Mouse (Mus musculus) cerebellum, postnatal 14 days (tissue): ENCODE measurements at regions not wholly inside any gene's neighbourhood (a gene's known extent, or its start where the extent isn't known, plus 50 kb on each side); places are given as distances from the start of the nearest gene placed in this dataset.
A peak's percentile ranks its signal among the peaks of the same experiment; 100 is the strongest.

Experiments
- DNase-seq, 2 experiments: peaks; one replicate each; pipeline ENCODE4 v3.0.0; 2021; ENCODE audit warnings: mixed read lengths in 2 of 2

DNA sequence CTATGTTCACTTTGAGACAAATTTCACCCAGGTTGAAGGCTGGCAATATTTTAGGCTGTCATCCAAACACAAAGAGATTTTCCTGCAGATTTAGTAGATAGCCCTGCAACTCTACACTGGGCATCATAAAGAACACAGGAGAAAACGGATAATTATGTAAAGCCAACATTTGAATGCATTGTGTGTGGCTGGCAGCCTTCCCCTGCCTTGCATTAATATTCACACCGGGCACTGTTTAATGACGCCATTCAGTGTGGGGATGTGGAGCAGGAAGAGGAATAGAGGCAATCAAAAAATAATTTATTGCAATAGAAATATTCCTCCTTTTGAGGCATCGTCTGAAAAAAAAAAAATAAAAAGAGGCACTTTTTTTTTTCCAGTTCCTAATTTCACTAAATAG lies 105.7 kb downstream of the Samd5 start:
- DNase-seq: peak in 1 of 2 experiments; percentile 10

DNA sequence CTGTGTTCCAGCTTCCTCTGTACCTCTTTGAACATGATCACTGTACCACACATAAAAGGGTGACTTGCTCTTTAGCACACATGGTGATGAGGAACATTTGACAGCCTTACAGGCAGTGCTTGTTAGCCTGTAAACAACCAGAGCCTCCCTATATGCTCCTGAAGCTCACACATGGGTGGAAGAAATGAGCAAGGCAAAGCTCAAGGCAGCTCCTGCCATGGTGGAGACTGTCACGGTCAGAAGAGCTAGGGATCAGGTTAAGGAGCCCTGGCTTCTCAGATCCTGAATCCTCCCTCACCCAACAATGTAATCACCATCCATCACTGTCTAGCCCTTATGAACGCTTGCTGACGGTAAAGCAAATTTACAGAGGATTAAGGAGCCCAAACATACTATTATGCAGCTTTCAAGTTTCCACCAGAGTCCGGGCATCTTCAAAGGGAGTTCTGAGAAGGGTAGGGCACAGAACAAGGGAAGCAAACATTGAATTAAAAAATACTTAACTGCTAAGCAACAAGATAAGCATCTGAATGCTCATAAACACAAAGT lies 117.4 kb downstream of the Samd5 start:
- DNase-seq: no peak

DNA sequence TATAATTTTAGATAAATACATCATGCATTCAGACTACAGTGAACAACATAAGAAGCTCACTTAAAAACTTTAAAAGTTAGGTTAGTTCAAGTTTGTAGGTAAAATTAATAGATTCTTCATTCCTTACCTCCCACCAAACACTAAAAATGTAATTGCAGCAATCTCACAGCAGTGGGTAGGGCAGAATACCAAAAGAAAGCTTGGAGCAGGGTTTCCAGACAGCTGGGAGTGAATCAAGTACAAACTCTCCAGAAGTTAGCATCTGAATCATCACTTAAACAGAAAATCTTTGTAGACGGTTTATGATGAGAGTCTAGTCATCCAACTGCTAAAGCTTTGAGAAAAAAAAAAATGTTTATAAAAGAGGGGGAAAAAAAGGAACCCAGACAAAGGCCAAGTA lies 117.9 kb downstream of the Samd5 start:
- DNase-seq: no peak

DNA sequence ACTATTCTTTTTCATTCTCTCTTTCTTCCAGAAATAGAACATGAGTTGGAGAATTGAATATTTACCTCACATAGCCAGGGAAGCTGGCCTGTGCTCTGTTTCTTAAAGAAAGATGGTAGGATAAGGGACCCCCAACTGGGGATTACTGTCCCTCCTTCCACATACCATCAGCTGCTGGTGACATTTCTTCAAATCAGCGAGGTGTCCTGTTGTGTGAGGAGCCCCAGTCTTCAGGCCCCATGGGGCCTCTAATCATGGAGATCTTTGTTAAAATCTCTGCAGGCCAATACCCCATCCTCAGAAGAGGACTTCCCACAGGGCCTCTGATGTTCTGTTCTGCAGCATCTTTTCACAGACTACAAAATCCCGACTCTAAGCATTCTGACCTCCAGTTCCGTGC lies 121.1 kb downstream of the Samd5 start:
- no peak for DNase-seq

DNA sequence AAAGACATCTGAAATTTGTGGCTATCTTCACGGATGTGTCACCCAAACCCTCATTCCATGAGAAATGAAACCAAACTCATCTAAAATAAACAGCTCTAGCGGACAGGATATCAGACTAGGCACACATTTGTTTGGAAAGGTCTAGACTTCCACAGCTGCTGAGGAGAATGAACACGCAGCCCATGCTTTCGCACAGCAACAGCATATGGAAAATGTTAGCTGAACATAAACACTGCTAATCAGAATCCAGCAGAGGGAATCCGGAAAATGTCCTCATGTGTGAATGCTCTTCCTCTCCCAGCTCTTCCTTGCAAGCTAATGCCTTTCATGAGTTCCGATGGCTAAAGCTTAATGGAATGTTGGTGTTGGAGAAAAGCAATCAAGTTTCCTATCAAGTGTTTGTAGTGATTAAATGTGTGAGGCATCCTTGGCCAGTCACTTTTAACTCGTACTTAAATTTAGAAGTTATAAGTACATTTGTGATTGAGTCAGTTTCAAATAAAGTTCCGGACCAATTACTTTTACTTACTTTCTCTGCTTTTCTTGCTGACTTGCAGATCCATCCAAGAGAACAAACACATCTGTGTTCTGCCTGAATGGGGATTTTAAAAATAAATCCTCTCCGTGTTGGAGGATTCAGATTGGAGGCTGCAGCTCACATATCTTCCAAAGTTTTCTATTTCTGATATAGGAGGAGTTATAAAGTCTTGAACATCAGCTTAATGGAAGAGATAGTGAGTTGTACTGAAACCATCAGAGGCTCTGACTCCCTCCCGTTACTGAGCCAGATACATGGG lies 124.9 kb downstream of the Samd5 start:
- no peak for DNase-seq

DNA sequence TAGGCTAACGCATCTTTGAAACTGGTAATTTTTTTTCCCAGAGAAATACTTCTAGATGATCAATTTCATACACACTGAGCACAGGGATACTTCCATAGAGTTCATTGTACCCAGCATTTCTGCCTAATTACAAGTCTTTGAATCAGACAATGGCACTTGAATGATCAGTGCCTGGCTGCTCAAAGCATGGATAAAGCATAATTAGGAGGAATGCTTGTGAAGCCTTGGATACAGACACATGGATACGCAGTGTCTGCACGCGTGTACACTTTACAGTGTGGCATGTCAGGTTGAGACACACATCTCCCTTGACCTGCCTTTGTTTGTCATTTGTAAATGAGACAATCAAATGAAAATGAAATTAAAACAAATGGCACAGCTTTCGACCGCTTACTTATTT lies 129.2 kb downstream of the Samd5 start:
- DNase-seq: no peak

DNA sequence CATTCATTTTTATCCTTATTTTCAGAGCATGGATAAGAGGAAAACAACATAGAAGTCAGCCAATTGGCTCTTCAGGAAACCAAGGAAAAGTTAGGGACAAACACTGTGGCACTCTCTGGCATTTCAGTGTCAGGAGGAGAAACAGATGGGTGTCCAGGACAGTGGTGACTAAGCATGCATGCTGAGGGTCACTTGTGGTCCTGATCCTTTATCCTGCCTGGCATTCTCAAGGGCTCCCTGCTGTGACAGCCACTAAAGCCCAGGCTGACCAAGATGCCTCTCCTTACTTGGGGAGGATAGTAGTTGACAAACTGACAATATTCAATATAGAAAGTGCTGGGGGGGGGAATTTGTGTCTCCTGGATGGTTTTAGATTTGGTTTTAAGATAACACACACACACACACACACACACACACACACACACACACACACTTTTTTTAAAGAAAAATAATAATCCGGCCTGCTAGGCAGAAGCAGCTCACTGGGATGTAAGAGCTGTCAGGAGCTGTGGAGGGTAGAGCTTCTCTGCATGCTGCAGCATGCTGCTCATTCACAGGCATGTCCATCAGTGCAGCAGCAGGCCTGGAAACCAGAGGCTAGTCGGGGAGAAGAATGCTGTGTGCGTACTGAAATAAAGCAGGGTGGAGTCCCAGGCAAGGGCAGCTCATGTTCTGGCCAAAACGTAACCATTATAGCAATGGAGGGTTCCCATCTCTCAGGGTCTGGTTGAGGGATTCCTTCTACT lies 130.8 kb downstream of the Samd5 start:
- DNase-seq: peak in 1 of 2 experiments; percentile 18

DNA sequence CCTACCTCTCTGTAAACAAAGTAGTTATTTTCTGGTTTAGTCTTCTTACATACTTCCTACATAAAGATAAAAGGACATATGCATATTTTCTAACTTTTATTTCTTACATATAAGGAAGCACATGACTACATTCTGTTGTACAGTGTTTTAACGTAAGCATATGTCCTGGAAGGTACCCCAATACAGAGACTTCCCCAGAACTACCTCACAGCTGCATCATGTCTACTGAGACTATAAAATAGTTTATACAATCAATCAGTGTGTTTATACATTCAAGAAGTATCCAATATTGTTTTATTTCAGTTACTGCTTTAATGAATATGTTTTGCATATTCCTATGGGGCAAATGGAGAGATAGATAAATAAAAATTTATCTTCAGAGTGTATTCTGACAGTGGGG lies 133.4 kb downstream of the Samd5 start:
- no peak for DNase-seq

DNA sequence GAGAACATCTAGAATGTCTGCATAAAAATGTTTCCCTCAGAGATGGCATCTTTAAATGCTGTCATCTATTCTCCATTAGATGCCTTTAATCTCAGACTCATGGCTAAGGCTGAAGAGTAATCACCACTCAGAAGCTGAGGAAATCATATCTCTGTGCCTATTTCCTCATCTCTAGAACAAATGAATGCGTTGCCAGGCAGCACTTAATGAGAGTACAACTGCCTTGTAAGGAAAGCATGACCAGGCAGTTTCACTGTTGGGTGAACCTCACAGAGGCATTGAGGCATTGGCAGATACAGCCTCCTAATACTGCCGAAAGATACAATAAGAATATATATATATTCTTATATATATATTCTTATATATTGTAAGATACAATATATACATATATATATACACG lies 137.3 kb downstream of the Samd5 start:
- no peak for DNase-seq

DNA sequence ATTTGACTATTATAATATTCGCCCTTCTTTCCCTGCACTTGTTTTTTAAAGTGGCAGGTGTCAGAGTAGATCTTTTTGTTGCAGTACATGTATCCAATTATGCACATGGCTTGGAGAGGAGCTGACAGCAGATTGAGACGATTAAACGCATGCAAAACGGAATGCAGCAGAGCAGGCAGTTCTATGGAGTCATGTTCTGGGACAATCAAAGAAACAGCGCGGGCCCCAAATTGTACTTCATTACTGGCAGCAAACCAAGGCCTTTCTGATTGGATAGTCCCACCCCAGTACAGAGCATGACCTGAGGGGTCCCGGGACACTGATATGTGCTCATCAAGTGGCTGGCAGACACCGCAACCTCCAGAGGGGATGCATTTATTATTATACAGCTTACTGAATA lies 140.5 kb downstream of the Samd5 start:
- peak in 1 of 2 experiments; percentile 7 for DNase-seq

DNA sequence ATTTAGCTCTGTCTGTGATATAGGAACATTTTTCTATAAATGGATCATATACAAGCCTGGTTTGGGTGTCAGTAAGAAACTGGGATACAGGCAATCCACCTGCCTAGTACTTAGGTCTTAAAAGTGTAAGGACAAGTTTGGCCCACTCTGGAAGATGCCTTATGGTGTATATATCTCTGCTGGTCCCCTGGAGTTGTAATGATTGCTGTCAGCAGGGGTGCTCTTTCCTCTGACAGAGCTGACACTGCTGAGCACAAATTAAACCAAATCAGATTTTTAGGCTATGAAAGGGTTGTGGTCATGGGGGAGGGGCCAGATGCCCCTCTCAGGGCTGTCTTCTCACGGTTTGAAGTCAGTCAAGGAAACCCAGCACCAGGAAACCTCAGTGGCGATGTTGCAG lies 141.7 kb downstream of the Samd5 start:
- no peak for DNase-seq

DNA sequence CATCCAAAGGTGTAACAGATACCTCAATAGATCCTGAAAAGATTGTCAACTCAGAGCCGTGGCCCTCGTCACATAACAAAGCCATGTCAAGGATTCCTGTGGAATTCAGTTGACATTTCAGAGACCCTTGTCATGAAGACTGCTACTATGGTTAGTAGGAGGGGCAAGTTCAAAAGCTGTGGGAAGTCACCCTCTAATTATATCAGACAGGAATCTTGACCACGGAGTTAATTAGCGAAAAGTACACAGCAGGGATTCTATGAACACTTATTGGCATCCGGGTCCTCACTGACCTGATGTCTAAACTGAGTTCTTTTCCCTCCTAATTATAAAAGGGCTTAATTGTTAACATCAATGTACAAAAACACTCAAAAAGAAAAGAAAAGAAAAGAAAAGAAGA lies 143.1 kb downstream of the Samd5 start:
- DNase-seq: no peak

DNA sequence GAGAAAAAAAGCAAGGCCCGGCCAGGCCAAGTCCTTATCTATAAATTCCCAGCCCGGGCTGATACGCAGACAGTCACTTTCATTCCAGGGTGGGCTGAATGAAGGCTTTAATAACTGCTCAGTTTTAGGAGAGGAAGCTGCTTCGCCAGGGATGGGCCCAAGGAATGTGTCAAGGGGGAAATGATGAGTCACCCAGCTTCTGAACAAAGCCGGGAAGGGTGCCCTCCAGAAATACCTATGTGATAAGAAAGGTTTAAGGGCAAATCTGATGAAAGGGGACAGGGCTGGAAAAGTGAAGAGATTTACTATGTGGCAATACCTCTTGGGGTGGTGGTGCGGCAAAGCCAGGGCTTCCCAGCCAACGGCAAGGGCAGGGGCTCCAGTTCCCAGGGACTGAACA lies 145.6 kb downstream of the Samd5 start:
- no peak for DNase-seq

DNA sequence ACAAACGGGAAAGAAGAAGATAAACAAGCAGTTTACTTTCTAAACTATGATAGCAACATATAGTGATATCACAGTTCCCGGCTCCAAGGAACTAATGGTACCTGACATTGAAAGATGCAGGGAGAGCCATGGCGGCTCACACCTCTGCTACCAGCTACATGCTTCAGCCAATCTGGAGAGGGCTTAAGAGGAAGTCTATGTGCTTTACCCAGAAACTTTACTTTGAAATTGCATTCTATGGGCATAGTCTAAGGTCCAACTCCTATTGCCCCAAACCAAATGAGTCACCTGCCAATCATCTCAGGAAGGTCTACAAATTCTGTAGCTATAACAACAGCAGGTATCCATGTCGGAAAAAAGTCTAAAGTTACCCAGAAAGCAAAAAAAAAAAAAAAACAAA lies 146.9 kb downstream of the Samd5 start:
- no peak for DNase-seq

DNA sequence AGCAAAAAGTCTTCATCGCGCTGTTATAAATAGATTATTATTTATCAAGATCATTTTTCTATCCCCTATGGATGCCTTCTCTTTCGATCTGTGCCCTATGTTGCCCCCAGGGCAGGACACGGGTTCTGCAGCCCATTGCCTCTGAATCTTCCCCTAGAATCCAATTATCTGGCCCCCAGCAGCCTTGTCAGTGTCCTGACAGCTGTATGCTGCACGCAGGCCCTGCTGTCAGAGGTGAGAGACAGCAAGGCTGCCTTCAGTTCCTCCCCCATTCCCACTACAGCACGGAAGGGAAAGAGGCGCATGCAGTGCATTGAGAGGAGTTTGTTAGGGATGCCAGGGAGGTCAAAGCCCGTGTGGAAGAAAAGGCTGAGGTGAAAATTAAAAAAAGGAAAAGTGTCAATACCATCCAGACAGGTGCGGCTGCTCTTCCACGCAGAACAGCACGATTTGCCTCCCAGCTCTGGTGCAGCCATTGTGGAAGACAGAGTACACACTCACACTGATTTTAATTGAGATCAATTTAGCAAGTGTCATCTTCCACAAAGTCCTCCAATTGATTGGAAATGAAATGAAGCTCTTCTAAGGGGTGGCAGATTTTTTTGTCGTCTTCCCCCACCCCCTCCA lies 165.1 kb downstream of the Samd5 start:
- DNase-seq: no peak

DNA sequence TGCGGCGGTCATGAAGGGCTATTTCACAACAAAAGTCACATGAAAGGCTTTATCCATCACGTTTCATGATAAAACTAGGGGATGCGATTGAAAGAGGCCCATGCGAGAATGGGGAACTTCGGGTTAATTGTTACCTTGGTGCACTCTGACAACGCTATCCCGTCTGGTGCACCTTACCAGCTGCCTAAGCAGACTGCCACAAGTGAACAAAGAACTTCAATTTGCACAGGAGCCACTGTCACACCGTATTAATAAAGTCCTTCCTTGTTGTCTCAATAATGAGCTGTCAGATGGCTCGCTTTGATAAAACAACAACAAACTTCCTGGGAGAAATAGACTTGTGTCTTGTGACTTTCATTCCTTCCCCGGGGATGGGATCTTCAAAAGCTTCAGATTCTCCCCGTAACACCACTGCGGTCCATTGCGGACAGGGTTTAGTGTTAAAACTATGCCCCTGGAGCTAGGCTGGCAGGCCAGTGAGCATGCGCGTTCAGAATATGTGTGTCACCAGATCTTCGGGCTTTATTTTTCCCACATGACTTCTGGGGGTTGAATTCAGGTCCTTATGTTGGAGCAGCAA lies 165.8 kb downstream of the Samd5 start:
- DNase-seq: no peak

DNA sequence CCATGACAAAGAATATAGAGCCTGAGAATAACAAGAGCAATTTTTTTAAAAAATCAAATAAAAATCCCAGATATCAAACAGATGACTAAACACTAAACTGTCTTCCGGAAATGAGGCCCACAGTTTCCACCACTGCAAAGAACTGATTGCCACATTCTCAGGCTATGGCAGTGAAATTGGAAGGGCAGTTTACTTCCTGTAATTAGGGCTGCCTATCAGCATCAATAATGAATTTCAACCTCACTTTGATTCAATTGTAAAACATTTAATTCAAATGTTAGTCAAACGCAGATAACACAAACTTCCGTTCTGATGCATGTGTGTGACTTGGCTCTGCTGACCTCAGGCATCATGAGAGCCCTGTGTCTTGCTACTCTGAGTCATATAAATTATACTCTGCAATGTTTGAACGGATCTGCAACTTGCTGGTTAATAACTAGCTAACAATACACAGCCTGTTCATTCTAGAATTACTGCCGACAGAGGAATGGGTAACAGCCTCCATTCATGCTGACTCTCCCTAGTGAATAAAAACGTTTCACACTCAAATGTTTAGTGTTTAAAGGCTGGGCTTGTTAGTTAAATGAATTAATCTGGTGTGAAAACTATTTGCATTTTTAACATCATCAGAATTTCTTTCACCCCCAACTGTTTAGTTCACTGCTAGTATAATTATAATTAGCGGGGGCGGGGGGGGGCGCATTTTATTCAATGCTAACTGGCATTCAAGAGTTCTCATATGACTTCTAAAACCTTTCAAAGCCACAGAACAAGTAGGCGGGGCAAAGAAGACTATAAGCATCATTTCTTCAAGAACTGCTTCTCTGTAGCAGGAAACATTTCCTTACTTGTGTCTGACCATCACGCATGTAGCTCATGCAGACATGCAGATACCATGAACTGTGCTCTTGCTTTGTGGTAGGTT lies 171.2 kb downstream of the Samd5 start:
- DNase-seq: no peak

DNA sequence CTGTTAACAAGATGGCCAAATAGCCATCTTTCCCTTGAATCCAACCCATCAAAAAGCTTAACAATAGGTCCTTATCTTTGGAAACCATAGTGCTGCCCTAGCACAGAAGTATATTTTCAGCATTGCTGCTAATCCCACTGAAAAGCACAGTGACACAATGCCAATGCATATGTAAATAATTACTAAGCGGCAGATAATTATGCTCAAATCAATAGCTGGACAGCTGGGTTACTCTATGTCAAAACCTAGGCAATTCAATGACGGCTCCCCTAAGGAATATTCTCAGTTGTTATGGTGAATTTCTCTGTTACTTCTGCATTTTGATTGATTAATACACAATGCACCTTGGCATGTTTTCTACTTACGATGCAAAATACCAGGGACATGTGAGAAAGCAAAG lies 176.5 kb downstream of the Samd5 start:
- DNase-seq: no peak

DNA sequence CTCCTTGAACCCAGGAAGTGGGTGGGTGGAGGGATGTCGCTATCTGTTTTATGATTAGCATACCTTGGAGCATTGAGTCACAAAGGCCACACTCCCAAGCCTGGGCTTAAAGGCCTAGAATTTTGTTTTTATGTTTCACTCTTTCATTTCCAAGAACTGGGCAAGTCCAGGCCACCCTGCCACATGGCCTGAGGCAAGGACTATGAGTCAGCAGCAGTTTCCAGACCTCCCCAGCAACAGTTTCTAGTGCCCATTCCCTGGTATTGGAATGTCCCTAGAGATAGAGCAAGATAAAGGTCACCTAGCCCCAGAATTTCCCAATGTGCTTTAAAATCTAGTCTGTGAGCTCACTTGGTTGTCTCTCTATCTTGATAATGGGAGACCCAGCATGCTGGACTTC lies 178.0 kb downstream of the Samd5 start:
- no peak for DNase-seq

DNA sequence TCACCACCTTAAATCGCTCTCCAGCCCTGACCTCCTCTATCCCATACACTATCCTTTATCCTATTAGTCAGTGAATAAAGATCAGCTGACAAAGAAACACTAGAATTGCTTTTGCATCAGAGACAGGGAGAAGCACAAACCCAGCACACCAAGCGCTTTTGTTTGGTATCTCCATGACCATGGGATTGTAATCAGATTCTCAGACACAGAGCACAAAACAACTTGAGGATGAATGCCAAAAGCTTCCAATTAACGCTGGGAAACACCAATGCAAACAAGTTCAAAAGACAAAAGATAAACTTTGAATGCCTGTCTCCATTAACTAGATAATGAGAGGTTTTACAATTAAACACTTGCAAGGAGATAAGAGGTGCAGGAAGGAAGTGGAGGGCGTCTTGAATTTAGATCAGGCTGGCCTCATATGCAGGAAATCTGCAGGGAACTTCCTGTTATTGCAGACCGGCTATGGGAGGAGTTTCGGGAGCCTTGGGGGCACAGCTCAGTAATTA lies 179.8 kb downstream of the Samd5 start:
- no peak for DNase-seq

DNA sequence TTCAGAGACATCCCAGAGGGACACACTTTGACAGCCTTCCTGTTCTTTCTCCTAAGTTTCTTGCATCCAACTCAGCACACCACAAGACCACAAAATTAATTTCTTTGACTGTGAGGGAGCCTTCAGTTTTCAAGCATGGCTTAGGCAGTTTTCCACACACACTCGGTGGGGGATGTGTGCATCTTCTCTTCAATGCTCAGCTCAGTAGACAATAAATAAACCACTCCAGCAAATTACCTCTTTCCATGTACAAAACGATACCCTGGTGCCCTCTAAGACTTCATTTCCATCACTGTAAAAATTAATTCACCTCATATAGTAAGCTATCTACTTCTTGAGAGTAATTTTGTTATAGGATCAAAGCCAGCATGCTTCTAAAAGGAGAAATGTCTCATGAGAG lies 184.6 kb downstream of the Samd5 start:
- no peak for DNase-seq

DNA sequence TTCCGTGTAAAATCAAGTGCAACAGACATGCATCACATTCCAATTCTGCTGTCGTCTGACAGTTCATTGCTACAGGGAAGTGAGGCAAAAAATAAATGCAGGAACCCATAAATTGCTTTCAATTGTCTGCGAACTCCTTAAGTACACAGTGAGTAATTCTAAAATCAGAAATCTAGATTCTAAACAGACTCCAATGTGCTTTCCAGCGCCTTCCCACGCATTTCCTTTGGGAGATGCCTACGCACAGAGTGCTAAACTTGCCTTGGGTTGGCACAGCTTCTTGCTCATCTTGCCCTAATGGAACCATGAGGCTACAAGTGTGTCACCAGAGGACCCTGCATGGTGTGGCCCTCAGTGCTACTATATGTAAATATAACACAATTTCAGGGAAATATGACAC lies 212.6 kb downstream of the Samd5 start:
- DNase-seq: no peak
